Mouse (Mus musculus): Measurements from ENCODE around the gene Gm10300. TPM values are rescaled to one million over a fixed set of nuclear protein-coding genes. Genes with fewer than 3 reads are reported as not detected.
A peak's percentile ranks its signal among the peaks of the same experiment; 100 is the strongest.

Gm10300 gene
- polyA plus RNA-seq (2015; fragmentation: Nextera tagmentation; extraction: Ambion mirVana): 0.12 TPM in 1 of 2 replicates, not detected in the other

DNA sequence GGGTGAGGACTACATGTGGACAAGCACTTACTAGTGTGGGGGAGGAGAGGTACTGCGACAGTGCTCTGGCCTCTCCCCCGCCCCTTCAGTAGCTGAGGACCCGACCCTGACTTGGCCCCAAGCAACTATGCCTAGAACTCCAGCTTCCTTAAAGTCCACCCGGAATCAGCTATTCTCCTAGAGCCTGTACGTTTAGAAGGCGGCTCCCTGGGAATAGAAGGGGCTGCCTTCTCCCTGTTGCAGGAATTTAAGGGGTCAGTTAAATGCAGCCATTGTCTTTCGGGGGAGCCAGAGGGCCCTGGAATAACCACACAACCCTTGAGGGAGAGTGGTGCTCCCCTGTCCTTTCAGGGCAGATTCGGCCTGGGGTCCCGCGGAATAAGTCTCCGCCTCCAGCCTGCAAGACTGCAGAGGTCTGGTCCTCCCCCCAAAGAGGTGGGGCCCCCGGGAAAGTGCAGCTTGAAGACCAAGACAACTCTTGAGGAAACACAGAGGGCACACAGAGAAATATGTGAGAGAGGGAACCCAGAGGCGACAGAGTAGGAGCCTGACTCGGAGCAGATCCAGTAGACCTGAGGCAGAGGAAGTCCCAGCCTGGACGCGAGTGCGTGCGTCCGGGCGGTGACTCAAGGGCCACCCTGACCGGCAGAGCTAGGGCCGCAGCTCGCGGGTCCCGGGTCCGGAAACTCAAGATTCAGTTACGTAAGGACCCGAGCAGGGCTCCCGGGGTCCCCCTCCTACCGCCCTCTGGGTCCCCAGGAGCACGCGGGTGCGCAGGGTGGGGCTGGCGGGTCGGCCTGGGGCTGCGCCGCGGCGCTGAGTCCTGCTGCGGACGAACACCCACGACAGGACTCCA is at the start of gene Gm10300:
Gm10300 (plus strand) TSS at position 621 of the 856 bp plus-strand sequence.
- Histone ChIP-seq H3K27ac (replicated peaks) (peak within 1 kb of the TSS; percentile 88), H3K27me3 (ENCODE audit: control insufficient read depth, insufficient read depth, low read length) (no peaks in the 10 kb centered on the region), H3K36me3 (ENCODE audit: control insufficient read depth, insufficient read depth, low read length) (no peaks in the 10 kb centered on the region), H3K9me3 (ENCODE audit: control insufficient read depth, low read length) (no peaks in the 10 kb centered on the region), H3K4me1 (replicated peaks; ENCODE audit: control insufficient read depth, insufficient read depth) (no peaks in the 10 kb centered on the region), H3K4me3 (ENCODE audit: low read depth, low read length) (peak within 1 kb of the TSS; percentile 82), H3K4me2 (replicated peaks; ENCODE audit: low read depth) (peak within 1 kb of the TSS; percentile 98), H3K9ac (ENCODE audit: low read length) (peak within 1 kb of the TSS; percentile 90)
- DNase-seq (ENCODE audit: low spot score) (peak; percentile 63), ATAC-seq (ENCODE audit: low FRiP score, low TSS enrichment) (peak; percentile 11)
- TF ChIP-seq EP300 (optimal IDR thresholded peaks at IDR 0.05): peak; percentile 32
- no peak for TF ChIP-seq CTCF (IDR thresholded peaks at IDR 0.05; ENCODE audit: low read depth)
- under 1% methylated on average over 42 of the region's 42 CpGs for WGBS

DNA sequence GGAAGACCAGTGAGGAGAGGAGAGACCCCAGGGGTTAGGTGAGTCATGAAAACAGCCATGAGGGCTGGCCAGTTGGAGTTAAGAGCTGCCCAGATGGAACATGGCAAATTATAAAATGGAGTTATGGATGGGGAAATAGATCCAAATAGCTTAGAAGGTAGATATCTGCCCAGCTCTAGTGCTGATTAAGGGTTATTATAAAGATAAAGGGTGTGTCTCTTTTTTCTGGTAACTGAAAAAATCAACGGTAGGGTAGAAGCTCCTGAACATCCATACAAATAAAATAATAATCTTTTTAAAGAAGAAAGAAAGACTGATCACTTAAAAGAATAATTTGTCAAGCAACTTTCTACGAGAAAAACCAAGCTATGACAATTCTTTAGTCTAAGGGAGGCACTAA is 49.2 kb upstream of the Gm10300 start:
- no peak overlapping the region for H3K27ac ChIP-seq (replicated peaks)
- H3K4me2 ChIP-seq (replicated peaks; ENCODE audit: low read depth): no peak overlapping the region
- H3K27me3 ChIP-seq (ENCODE audit: control insufficient read depth, insufficient read depth, low read length): no peaks in the 10 kb centered on the region
- H3K4me1 ChIP-seq (replicated peaks; ENCODE audit: control insufficient read depth, insufficient read depth): no peaks in the 10 kb centered on the region
- TF ChIP-seq EP300 (optimal IDR thresholded peaks at IDR 0.05) (no peak), CTCF (IDR thresholded peaks at IDR 0.05; ENCODE audit: low read depth) (no peak)
- DNase-seq (ENCODE audit: low spot score): no peak
- ATAC-seq (ENCODE audit: low FRiP score, low TSS enrichment): no peak
- 37% methylated on average over 2 of the region's 2 CpGs for WGBS
- no peaks in the 10 kb centered on the region for H3K9me3 ChIP-seq (ENCODE audit: control insufficient read depth, low read length)
- no peak overlapping the region for H3K4me3 ChIP-seq (ENCODE audit: low read depth, low read length)
- no peaks in the 10 kb centered on the region for H3K36me3 ChIP-seq (ENCODE audit: control insufficient read depth, insufficient read depth, low read length)
- no peak overlapping the region for H3K9ac ChIP-seq (ENCODE audit: low read length)

DNA sequence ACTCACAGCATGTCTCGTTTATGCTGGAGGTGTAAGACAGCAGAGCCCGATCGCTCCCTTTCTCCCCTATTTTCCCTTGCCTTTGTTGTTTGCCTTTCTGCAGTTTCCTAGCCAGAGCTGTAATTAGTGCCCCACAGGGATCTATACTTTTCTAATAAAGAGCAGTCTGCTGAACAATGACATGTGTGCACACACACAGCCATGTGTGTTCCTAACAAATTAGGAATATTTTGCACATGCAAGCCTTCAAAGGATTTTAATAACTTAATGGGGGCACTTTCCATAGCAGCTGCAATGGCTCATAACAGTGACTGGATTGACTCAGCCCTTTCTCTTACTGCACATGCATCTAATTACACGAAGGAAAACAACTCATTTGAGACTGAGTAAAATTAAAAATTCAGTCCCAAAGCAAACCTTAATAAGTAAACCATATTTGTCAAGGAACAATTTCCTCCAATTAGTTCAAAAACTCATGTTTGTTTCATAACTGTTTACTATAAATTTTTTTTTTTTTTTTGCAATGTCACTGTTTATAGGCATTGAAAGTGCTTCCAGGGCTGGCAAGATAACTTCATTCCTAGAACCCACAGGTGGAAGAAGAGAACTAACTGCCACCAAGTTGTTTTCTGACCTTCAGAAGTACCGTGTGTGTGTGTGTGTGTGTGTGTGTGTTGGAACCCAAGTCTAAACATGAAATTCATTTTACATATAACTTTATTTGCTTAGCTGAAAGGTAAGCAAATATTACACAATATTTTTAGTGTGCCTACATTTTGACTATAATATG is 48.6 kb upstream of the Gm10300 start:
- DNase-seq (ENCODE audit: low spot score) (no peak), ATAC-seq (ENCODE audit: low FRiP score, low TSS enrichment) (no peak)
- Histone ChIP-seq H3K27ac (replicated peaks) (no peak overlapping the region), H3K4me1 (replicated peaks; ENCODE audit: control insufficient read depth, insufficient read depth) (no peaks in the 10 kb centered on the region), H3K9me3 (ENCODE audit: control insufficient read depth, low read length) (no peaks in the 10 kb centered on the region), H3K9ac (ENCODE audit: low read length) (no peak overlapping the region), H3K4me3 (ENCODE audit: low read depth, low read length) (no peak overlapping the region), H3K4me2 (replicated peaks; ENCODE audit: low read depth) (no peak overlapping the region), H3K27me3 (ENCODE audit: control insufficient read depth, insufficient read depth, low read length) (no peaks in the 10 kb centered on the region), H3K36me3 (ENCODE audit: control insufficient read depth, insufficient read depth, low read length) (no peaks in the 10 kb centered on the region)
- 29% methylated on average over 5 of the region's 5 CpGs for WGBS
- TF ChIP-seq EP300 (optimal IDR thresholded peaks at IDR 0.05) (no peak), CTCF (IDR thresholded peaks at IDR 0.05; ENCODE audit: low read depth) (no peak)

DNA sequence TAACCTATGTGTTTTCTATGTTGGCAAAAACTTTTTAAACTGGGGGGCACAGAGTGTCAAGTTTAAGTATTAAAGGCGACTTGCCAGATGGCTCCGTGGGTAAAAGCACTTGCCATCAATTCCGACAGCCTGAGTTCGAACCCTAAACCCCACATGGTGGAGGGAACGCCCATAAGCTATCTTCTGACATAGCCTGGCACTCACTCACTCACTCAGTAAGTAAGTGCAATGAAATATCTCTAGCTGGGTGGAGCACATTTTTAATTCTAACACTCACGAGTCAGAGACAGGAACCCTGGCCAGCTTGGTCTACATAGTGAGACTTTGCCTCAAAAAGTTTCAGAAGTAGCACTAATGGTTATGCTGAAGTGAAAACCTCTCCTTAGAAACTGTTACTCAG is 47.3 kb upstream of the Gm10300 start:
- DNase-seq (ENCODE audit: low spot score): no peak
- TF ChIP-seq CTCF (IDR thresholded peaks at IDR 0.05; ENCODE audit: low read depth): no peak
- TF ChIP-seq EP300 (optimal IDR thresholded peaks at IDR 0.05): no peak
- H3K36me3 ChIP-seq (ENCODE audit: control insufficient read depth, insufficient read depth, low read length): no peaks in the 10 kb centered on the region

DNA sequence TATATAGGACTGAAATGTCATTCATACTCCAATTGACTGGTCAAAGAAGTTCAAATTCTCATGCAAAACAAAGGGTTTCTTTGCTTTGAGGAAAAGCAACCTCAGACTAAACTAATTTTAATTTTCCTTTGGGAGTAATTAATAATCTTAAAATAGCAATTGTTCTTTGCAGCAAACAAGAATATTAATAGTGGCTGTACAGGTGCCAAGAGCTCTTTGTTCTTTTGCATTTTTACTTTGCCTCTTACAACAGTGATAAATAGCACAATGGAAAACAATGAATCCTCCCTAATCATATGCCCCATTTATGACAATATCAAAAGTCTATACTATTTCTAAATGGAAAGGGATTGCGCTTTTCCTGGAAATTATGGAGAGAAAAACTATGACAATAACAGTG is 46.7 kb upstream of the Gm10300 start:
- Histone ChIP-seq H3K4me1 (replicated peaks; ENCODE audit: control insufficient read depth, insufficient read depth) (no peaks in the 10 kb centered on the region), H3K9me3 (ENCODE audit: control insufficient read depth, low read length) (no peaks in the 10 kb centered on the region), H3K4me2 (replicated peaks; ENCODE audit: low read depth) (no peak overlapping the region), H3K9ac (ENCODE audit: low read length) (no peak overlapping the region), H3K27ac (replicated peaks) (no peak overlapping the region), H3K36me3 (ENCODE audit: control insufficient read depth, insufficient read depth, low read length) (no peaks in the 10 kb centered on the region), H3K4me3 (ENCODE audit: low read depth, low read length) (no peak overlapping the region), H3K27me3 (ENCODE audit: control insufficient read depth, insufficient read depth, low read length) (no peaks in the 10 kb centered on the region)
- WGBS: 95% methylated on average over 1 of the region's 1 CpGs
- no peak for ATAC-seq (ENCODE audit: low FRiP score, low TSS enrichment)
- TF ChIP-seq CTCF (IDR thresholded peaks at IDR 0.05; ENCODE audit: low read depth): no peak
- TF ChIP-seq EP300 (optimal IDR thresholded peaks at IDR 0.05): no peak
- no peak for DNase-seq (ENCODE audit: low spot score)

More for the DNA sequence above, 47.3 kb upstream of the Gm10300 start:
- H3K4me3 ChIP-seq (ENCODE audit: low read depth, low read length): no peak overlapping the region
- H3K9me3 ChIP-seq (ENCODE audit: control insufficient read depth, low read length): no peaks in the 10 kb centered on the region
- ATAC-seq (ENCODE audit: low FRiP score, low TSS enrichment): no peak
- H3K27me3 ChIP-seq (ENCODE audit: control insufficient read depth, insufficient read depth, low read length): no peaks in the 10 kb centered on the region
- H3K27ac ChIP-seq (replicated peaks): no peak overlapping the region
- no peak overlapping the region for H3K9ac ChIP-seq (ENCODE audit: low read length)
- no peak overlapping the region for H3K4me2 ChIP-seq (replicated peaks; ENCODE audit: low read depth)
- no peaks in the 10 kb centered on the region for H3K4me1 ChIP-seq (replicated peaks; ENCODE audit: control insufficient read depth, insufficient read depth)
- 72% methylated on average over 6 of the region's 6 CpGs for WGBS

All from stomach, postnatal 0 days (tissue).